Mouse (Mus musculus) gastrocnemius, postnatal 25 days (tissue): Measurements from ENCODE around the gene Stt3a. TPM values are rescaled to one million over a fixed set of nuclear protein-coding genes. Genes with fewer than 3 reads are reported as not detected.
A peak's percentile ranks its signal among the peaks of the same experiment; 100 is the strongest.

Source experiments
- DNase-seq: peaks from one replicate; pipeline ENCODE4 v3.0.0; 2022
- long read RNA-seq, 2 experiments: library from polyadenylated mRNA; stranded (forward); transcript quantifications; one replicate each; pipeline ENCODE4 v2.0.0; 2021
- total RNA-seq, 2 experiments: library from RNA; stranded (reverse); gene quantifications; 1 replicate in 1 of 2; 2 replicates in 1 of 2; pipeline ENCODE4 v1.2.3; 2021

Gene Stt3a
- 10 to 100 TPM; 36.9 TPM for total RNA-seq
- long read RNA-seq, experiment 1, full-length matches to known transcripts, result 10 of 11 reads
- long read RNA-seq, experiment 1, partial matches to known transcripts, result 0 of 11 reads
- long read RNA-seq, experiment 1, other reads (novel, unspliced or antisense), result 1 of 11 reads
- long read RNA-seq, experiment 2, full-length matches to known transcripts, result 14 of 15 reads
- long read RNA-seq, experiment 2, partial matches to known transcripts, result 0 of 15 reads
- long read RNA-seq, experiment 2, other reads (novel, unspliced or antisense), result 1 of 15 reads

DNA sequence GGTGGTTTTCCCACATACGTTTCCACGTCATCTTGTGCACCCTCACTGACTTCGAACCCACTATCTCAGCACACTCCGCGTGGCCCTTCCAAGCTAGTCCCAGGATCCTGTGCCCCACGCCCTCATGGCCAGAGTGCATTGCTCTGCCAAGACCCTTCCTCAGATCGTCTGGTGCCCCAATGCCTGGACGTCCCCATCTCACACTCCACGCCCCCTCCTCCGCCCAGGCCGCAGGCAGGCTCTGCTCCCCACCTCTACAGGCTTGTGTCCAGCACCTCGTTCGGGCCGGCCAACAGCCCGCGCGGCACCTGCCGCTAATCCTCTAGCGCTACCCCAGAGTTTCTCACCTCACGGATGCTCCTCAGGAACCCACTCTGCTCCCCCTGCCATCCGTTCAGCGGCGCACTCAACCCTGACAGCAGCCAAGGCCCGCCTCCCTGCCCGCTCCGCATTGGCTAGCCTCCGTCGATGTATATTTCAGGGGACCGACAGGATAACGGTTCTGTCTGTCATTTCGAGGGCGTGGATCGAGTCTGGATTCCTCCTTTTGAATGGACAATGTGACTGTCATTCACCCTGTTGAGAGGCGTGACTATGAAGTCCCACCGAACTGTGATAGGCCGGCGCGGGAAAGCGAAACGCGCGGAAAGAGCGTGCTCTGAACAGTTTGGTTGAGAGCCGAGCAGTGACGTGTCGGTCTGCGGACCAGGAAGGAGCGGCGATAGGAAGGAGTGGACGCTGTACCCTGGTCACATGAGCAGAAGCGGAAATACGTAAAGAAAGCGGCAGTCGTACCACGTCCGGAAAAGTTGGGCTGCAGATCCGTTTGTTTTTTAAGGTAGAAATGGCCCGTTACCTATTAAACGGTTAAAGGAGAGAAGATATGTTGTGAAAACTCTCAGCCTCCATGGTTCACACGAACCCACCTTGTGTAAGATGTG, at the start of gene Stt3a:
Gene Stt3a (minus strand): TSS at position 477 of the 941 bp plus-strand sequence.
- peak; percentile 99 for DNase-seq

DNA sequence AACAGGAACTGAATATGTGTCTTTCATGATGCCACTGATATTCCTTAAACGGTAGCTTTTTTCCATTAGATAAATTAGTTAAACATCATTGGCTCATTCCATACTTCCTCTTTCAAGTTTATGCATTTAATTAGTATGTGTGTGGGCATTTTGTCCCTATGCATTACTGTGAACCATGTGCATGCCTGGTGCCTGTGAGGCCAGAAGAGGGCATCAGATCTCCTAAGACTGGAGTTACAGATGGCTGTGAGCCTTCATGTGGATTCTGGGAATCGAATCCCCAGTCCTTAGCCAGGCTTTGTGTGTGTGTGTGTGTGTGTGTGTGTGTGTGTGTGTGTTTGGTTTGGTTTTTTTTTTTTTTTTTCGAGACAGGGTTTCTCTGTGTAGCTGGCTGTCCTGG, 47.0 kb upstream of the Stt3a start:
- DNase-seq, result no peak

DNA sequence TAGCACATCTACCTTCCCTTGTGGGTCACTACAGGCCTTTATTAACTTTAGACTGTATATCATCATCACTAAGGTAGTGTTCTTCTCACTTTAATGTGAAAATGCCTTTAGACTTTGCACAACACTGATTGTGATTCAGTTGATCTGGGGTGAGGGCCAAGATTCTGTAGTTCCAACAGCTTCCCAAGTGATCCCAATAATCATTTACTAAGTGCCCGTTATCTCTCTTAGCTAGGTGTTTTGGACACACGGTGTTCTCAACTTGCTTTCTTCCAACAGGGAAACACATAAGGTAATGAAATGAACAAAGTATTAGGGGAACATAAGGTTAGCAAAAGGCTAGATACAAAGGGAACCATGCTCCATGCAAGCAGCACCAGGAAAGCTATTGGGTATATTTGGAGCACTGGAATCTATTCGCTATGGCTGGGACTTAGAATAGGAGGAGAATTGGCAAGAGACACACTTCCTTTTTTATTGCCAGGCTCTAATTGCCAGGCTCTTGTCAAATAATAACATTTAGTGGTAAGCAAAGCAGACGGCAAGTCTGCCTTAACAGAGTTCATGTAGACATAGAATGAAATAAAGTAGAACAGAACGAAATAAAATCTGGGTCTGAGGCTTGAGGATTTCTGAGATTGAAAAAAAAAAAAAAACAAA, 40.8 kb upstream of the Stt3a start:
- no peak for DNase-seq

DNA sequence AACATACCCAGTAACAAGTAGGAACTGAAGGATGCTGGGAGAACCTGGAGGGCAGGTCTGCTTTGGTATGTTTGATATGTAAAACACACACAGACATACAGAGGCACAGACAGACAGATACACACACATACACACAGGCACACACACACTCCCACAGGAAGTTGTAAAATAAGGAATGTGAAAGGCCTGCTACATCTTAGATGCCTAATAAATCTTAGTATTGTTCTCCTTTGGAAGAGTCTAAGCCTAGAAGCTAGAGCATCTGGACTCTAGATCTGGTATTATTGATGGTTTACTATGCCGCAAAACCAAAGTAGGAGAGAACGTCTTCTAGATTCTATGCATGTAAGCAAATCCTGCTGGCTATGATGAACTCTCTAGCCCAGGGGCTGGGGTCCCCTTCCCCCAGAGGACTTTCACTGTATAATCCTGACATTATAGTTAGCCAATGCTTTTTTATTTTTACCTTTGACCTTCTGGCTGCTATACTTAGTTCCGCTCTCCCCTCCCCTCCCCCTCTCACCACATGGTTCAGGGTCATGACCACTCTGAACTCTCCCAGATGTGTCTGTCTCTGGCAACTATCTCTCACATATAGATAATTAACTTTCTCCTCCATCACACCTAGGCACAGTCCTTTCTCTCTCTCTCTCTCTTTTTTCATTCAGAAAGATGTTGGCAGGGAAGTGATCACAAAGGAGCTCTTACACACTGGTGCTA, 37.9 kb upstream of the Stt3a start:
- no peak for DNase-seq

DNA sequence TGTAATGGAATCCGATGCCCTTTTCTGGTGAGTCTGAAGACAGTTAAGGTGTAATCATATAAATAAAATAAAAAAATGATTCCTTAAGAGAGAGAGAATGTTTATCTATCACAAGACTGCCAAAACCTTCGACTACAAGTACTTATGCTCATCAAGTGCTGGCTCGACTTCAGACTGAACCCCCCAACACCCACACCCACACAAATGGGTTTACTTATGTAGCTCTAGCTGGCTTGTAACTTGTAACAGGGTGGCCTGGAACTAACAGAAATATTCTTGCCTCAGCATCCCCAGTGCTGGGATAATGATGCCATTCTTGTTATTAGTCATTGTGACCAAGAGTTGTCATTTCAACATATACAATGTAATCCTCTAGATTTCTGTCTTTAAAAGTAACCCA, 36.4 kb upstream of the Stt3a start:
- no peak for DNase-seq

DNA sequence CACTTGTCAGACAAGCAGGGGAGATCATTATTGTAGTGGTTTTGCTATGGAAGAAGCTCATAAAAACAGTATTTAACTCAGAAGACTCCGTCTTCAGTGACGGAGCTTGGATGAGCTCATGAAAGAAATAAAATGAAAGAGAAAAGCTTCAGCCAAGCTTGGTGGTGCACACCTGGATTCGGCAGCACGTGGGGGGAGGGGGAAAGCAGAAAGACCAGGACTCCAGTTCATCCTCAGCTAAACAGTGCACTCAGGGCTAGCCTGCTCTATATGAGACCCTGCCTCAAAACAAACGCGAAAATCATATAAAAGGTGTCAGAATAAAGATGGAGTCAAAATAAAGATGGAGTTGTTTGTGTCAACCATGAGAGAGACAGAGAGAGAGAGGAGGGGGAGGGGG, 35.9 kb upstream of the Stt3a start:
- DNase-seq, result no peak

DNA sequence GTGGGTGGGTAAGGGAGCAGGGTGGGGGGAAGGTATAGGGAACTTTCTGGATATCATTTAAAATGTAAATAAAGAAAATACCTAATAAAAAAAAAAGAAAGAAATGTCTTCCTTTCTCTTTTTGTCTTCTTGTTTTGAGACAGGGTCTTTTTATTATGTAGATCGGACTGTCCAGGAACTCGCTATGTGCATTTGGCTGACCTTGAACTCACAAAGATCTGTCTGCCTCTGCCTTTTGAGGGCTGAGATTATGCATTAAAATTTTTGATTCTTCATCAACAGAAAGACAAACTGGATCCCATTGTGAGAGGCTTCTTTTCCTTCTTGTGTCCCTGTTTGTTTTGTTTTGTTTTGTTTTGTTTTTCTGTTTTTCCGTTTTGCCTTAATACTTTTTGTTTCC, 35.5 kb upstream of the Stt3a start:
- no peak for DNase-seq

DNA sequence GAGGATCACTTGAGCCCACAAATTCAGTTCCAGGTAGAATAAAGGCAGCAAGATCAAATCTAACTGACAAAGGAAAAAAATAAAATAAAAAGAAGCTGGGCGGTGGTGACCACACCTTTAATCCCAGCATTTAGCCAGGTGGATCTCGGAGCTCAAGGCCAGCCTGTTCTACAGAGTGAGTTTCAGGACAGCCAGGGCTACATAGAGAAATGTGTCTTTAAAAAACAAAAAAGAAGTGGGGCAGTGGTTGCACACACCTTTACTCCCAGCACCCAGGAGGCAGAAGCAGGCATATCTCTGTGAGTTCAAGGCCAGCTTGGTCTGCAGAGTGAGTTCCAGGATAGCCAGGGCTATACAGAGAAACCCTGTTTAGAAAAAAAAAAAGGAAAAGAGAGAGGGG, 34.5 kb upstream of the Stt3a start:
- DNase-seq, result no peak

DNA sequence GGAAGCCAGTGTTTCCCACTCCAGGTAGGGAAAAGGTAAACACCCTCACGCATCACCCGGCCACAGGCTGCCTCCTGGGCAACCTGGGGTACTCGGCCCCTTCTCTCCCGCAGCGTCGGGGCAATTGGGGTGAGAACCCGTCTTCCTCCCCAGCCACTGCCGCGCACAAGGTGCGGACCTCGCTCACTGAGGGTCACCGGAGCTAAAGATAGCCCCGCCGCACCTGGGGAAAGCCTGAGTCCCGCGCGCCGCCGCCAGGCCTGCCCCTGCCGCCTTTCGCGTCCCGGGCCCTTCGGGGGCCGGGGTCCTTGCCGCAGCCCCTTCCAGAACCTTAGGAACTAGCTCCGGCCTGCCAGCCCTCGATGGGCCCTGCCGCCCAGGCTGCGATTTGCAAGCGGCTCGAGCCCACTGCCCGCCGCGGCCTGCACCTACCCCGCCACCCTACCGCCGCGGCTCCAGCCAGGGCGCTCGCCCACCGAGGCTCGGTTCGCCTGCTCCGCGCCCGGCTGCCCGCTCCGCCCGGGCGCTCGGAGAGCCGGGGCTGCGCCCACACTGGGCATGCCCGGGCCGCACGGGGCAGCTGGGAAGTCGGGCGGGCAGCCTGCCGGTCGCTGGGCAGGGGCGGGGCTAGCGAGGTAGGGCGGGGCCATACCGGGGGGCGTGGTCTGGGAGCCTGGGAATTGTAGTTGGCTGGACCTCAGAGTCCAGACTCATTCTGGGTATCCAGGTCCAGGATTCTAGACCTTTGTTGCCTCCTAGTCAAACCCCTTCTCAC, 29.5 kb upstream of the Stt3a start, which contains the start of gene Ei24:
Gene Ei24 (minus strand): TSS at position 613 of the 775 bp plus-strand sequence.
- peak; percentile 93 for DNase-seq

DNA sequence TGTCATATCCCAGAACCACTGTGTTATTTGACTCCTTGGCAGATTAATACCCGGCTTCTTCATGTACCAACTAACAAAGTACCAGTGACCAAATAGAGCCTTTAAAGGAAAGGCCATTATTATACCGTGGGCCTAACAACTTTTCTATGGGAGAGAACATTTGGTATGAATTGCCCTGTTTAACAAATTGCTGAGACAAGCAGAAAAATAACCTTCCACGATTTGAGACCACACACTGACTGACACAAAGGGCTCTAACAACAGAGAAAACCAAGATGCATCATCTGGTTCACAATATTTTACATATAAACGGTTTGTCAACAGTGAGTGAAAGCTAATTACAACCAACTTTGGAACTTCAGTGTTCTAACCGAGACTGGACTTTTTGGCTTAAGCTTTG, 28.7 kb upstream of the Stt3a start:
- DNase-seq, result no peak

DNA sequence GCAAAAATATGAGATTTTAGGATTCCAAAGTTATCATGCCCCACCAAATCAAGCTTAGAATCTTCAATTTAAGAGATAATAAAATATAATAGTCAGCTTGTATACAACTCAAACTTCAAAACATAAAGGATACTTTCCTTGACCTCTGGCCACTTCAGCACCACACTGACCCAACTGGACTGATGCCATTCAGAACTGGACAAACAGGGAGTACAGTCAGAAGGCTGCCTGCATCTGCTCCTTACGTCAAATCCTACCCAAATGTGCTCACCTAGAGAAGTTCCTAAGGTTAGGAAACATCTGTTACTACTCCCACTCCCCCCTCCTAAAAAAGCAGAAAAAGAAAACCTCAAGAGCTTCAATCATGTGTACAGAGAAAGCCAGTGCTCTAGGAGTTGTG, 28.1 kb upstream of the Stt3a start:
- no peak for DNase-seq

DNA sequence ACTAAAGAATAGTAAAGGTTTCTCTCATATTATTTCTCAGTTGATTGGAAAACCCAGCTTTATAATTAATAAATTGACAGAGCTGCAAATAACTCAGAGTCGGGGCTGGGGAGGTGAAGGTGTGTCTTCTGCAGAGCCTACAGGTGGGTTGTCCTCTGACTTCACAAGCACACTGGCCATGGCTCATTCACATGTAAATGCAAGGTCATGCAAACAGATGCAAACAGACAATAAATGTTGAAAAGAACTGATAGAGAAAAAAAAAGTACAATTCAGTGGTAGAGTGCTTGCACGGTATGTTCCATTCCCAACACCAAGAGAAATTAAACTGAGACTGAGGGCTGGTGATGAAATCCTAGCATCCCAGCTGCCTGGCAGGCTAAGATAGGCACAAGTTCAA, 27.0 kb upstream of the Stt3a start:
- DNase-seq, result no peak

DNA sequence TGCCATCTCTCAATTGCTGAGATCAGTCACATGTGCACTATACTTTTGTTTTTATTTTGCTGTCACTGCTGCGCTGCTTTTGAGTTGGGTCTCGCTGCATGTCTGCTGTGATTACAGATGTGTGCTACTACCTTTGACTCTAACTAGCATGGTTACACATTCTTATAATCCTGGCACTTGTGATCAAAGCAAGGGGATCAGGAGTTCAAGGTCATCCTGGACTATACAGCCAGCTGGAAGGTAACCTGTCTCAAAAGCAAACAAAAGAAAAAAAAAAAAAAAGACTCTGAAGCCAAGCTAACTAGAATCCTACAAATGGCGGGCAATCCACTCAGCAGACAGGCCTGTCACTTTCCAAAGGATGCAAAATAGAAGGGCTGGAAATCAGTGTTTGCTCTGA, 24.7 kb upstream of the Stt3a start:
- DNase-seq, result no peak

DNA sequence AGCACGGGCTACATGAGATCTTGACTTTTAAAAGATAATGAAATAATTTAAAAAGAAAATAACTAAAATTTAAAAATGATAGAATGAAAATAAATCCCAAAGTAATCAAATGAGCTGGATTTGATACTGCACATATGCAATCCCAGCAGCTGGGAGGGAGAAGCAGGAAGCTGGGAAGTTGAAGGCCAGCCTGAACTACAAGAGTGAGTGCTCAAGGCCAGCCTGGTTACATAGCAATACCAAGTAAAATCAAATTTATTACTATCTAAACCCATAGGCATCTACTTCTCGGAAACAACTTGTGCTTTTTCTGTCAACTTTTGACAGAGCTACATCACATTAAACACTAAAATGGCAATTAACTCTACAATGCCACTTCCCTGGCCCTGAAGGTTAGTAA, 16.4 kb upstream of the Stt3a start:
- no peak for DNase-seq

DNA sequence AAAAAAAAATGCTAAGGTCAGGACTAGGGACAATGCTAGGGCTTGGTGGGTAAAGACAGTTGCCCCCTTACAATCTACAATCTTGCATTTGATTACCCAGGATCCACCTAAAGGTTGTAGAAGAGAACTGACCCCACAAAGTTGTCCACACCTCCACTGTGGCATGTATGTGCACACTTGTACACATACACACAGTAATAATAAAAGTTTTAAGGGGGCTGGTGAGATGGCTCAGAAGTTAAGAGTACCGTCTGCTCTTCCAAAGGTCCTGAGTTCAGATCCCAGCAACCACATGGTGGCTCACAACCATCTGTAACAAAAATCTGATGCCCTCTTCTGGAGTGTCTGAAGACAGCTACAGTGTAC, 1.6 kb upstream of the Stt3a start:
- DNase-seq, result no peak

DNA sequence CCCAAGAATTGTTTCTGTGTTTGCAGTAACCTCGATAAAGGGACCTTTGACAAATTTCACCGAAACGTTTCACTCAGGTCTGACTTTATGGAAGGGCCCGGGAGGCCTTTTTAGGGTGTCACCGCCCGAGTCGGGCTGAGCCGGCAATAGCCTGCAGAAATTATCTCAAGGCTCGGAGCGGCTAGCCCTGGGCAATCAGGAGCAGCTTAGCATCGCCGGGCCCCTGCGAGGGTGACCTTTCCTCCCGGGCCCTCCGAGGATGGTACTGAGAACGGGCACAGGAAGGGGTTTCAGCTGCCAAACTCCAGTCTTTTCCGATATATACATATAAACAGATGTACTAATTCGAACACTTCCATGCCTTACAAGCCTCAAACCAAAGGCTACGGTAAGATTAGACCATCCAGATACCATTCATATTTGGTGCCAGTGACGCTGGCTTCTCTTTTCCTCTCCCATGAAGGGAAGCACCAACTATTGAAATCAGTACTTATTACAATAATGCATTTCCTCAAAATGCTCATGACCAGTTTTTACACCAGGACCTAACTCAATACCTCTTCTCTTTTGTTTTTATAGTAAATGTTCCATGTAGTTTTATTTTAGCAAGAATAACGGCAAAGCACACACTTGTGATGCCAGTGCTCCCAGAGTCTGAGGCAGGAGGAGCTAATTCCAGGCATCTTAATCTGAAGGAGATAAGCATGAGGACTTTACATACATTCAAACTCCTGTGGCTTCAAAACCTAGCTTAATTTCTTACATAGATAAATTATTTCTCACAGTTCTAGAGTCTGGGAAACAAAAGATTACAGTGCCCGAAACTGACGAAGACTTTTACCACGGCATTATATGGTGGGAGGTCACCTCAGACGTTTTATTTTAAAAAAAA, 923 bp upstream of the Stt3a start:
- DNase-seq, result peak; percentile 53

DNA sequence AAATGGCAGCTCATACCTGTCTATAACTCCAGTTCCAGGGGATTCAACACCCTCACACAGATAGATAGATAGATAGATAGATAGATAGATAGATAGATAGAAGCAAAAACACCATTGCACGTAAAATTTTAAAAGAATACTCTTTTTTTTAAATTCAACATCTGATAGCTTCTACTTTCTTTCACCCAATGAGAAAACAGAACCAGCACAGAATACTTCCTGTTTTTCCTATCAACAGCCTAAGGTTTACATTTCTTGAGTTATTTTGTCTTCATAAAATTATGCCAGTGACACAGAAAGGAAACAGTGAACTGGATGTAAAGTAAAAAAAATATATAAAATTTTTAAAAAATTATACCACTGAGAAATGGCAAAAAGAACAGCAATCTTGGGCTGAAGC, 3.1 kb downstream of the Stt3a start:
- DNase-seq, result no peak

DNA sequence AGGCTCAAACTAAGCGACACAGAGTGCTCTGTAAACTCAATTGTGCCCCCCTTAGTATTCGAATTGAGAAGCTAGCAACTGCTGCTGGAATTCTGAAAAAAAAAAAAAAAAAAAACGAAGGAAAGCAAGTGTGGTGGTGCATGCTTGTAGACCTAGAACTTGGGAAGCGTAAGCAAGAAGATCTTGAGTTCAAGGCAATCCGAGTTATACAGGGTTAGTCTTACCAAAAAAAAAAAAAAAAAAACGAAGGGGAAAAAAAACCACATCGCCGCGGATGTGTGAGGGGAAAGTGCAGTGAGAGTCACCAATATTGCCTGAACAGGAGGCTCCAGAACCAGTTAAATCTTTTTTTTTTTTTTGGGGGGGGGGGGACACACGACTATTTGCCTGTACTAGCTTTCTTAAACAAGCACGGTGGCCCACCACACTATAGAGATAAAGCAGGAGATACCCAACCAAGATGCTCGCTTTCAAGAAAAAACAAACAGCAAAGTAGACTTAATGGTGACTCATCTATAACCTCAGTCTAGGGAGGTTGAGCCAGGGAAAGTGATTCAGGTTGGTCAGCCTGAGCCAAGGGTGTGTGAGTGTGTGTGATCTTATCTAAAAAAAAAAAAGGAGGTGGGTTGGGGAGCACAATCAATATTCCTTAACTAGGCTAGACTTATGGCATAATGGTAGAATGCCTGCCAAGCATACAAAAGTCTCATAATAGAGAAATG, 40.3 kb downstream of the Stt3a start, which contains the start of gene Chek1:
Gene Chek1 (minus strand): TSS at position 32 of the 722 bp plus-strand sequence.
- DNase-seq, result no peak
